14 mouse cellular contexts compared by ENCODE assay signal in the genomic region with DNA sequence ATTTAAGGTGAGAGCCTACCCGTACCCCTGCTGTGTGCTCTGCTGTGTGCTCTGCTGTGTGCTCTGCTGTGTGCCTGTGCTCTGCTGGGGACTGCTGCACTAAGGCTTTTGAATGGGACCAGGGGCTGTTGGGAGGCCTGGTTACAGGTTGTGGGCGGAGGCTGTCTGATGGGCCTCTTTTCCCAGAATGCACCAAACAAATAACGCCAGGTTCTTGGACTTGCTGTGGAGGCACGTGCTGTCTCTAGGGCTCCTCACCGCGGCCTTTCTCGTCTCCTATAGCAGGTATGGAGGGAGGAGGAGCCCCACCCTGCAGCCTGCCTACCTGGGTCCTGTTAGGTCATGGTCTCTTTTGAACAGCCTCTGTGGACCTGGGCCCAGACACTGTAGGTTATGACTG.
"Had no signal": no experiment of that assay in that cellular context is flagged by ENCODE, and none has a peak within 500 bp of the region (broad histone marks: within the 10 kb centered on the region; RNA-seq: fewer than 3 reads in every experiment).

No protein-coding gene starts in this region.

- H3K9ac ChIP-seq: limb, embryonic 15.5 days; liver, embryonic 12.5 days; lung, embryonic 14.5 days; midbrain, embryonic 13.5 days had no signal

- H3K4me2 ChIP-seq: limb, embryonic 15.5 days; liver, embryonic 12.5 days; lung, embryonic 14.5 days; midbrain, embryonic 13.5 days had no signal

- H3K27ac ChIP-seq: kidney, postnatal 0 days; limb, embryonic 15.5 days; liver, embryonic 12.5 days; midbrain, embryonic 13.5 days had no signal

- ATAC-seq: inflammation-experienced regulatory T-cells, adult 6 months; liver, embryonic 12.5 days; midbrain, embryonic 13.5 days had no signal

- H3K4me3 ChIP-seq: limb, embryonic 15.5 days; liver, embryonic 12.5 days; midbrain, embryonic 13.5 days had no signal

- H3K9me3 ChIP-seq: limb, embryonic 15.5 days; liver, embryonic 12.5 days; midbrain, embryonic 13.5 days had no signal

- DNase-seq: kidney, adult 8-10 months; kidney, postnatal 36 days; layer of hippocampus, adult 9-11 months; layer of hippocampus, postnatal 36 days; left cerebral cortex, postnatal 4 days; lung, embryonic 14.5 days; right cerebral cortex, adult 18-20 months; right cerebral cortex, postnatal 25 days; thymus, postnatal 14 days had no signal

- H3K27me3 ChIP-seq: limb, embryonic 15.5 days; liver, embryonic 12.5 days had no signal
